Mouse (Mus musculus) testis, adult 2 months (tissue): ENCODE measurements around the gene Pwp2. TPM values are rescaled to one million over a fixed set of nuclear protein-coding genes. Genes with fewer than 3 reads are reported as not detected.

Source experiments
- H3K27ac ChIP-seq: fragments of 200-500 bp; 2 replicates; pipeline ENCODE4 v1.5.1; 2012; ENCODE audit warnings: low read depth, low read length; ENCODE audit not compliant: control insufficient read depth, insufficient read depth
- H3K27me3 ChIP-seq: fragments of 200-500 bp; 2 replicates; pipeline ENCODE4 v1.6.1; 2012; ENCODE audit warnings: mild to moderate bottlenecking, low read length, moderate library complexity; ENCODE audit not compliant: control insufficient read depth, insufficient read depth
- H3K36me3 ChIP-seq: fragments of 200-500 bp; 2 replicates; pipeline ENCODE4 v1.6.1; 2012; ENCODE audit warnings: mild to moderate bottlenecking, low read length; ENCODE audit not compliant: control insufficient read depth, insufficient read depth
- H3K4me1 ChIP-seq: fragments of 200-500 bp; 2 replicates; pipeline ENCODE4 v1.6.1; 2012; ENCODE audit warnings: low read length; ENCODE audit not compliant: control insufficient read depth, insufficient read depth
- H3K4me3 ChIP-seq: fragments of 200-500 bp; 2 replicates; pipeline ENCODE4 v1.5.1; 2012; ENCODE audit warnings: low read depth, mild to moderate bottlenecking, low read length, moderate library complexity, mixed read lengths; ENCODE audit not compliant: control insufficient read depth
- CTCF ChIP-seq: fragments of 200-500 bp; IDR thresholded peaks from 2 replicates; pipeline ENCODE4 v1.5.1; 2012; ENCODE audit warnings: low read depth, mild to moderate bottlenecking, inconsistent platforms, low read length, moderate library complexity; ENCODE audit not compliant: control insufficient read depth, insufficient read depth, insufficient replicate concordance
- POLR2A ChIP-seq: fragments of 200-500 bp; IDR thresholded peaks from 2 replicates; pipeline ENCODE4 v1.6.1; 2012; ENCODE audit warnings: low read depth, mild to moderate bottlenecking, inconsistent platforms, low read length, moderate library complexity; ENCODE audit not compliant: control insufficient read depth
- polyA plus RNA-seq: library from polyadenylated mRNA; depleted of rRNA; stranded (reverse); fragments of >200 nt; gene quantifications from 2 replicates; pipeline ENCODE4 v1.2.3, GENCODE M21; 2012

The Pwp2 gene
- polyA plus RNA-seq, 1 experiment, result 5.8 TPM

GRCm38 (mm10) chr10:78139572-78140250 lies 45.2 kb downstream of the Pwp2 start:
- Histone ChIP-seq H3K36me3 (no peaks in the 10 kb centered on the region), H3K4me3 (no peak overlapping the region), H3K27me3 (no peaks in the 10 kb centered on the region), H3K4me1 (peaks cover 12% of the 10 kb centered on the region), H3K27ac (no peak overlapping the region)
- TF ChIP-seq CTCF, result no peak
- TF ChIP-seq POLR2A, result no peak

DNA sequence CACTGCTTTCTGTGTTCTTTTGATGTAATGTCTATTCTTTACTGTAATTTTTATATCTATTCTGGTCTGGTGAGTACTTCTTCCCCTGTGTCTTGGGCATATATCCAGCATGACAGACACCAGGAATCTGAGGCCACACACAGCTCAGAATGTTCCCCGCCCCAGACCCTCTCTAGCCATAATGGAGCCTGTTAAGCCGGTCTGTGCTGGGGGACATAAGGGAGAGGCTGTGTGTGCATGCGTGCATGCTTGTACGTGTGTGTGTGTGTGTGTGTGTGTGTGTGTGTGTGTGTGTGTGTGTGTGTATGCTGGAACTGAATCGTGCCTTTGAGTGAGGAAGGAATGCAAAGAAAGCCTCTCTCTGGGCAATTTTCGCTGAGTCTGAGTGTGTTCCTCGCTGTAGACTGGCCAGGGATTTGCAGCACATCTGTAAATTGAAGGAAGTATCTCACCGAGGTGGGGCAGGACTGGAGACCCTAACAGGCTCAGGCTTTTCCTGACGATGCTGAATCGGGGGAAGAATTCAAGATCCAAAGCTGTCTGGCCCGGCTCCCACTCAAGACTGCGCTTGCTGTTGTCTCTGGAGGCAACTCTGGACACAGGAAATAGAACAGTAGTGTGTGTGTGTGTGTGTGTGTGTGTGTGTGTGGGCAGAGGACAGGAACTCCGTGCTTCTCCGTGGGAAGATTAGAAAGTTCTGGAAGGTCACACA lies 46.0 kb downstream of the Pwp2 start:
- H3K27ac ChIP-seq, result peak overlapping the region; percentile 62

DNA sequence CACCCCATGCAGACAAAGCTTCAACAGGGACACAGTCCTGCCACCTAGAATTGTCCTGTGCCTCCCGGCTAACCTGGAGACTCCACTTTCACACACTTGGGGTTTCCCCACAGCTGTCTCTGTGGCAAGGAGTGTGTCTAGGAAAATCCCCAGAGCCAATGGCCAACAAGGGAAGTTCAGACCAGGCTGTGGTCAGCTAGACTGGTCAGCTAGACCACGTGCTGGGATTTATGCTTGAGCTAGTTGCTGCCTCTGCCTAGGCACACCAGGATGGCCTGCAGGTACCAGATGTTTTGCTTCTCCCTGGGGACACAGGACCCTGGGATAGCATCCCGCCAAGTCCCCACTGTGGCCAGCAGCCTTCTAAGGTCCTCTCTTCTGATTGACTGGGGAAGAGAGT lies 47.8 kb downstream of the Pwp2 start:
- peaks cover 18% of the 10 kb centered on the region for H3K4me1 ChIP-seq
- H3K27ac ChIP-seq, result no peak overlapping the region
- TF ChIP-seq POLR2A (no peak), CTCF (no peak)
- peak overlapping the region; percentile 51 for H3K4me3 ChIP-seq
- no peaks in the 10 kb centered on the region for H3K27me3 ChIP-seq
- no peaks in the 10 kb centered on the region for H3K36me3 ChIP-seq

More for the DNA sequence above, 46.0 kb downstream of the Pwp2 start:
- H3K27me3 ChIP-seq, result no peaks in the 10 kb centered on the region
- no peak for TF ChIP-seq POLR2A
- TF ChIP-seq CTCF, result no peak
- H3K4me1 ChIP-seq, result peaks cover 18% of the 10 kb centered on the region
- no peaks in the 10 kb centered on the region for H3K36me3 ChIP-seq
- no peak overlapping the region for H3K4me3 ChIP-seq

DNA sequence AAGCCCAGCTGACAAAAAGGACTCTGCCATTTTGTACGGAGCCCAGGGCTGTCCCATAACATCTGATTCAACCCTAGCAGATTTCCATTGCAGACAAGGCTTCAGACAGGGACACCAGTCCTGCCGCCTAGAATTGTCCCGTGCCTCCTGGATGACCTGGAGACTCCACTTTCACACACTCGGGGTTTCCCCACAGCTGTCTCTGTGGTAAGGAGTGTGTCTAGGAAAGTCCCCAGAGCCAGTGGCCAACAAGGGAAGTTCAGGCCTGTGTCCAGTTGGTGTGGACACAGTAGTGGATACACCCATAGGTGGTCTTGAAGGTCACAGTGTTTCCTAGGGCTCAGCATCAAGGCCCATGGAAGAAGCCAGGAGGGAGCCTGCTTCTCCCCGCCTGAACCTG lies 49.0 kb downstream of the Pwp2 start:
- Histone ChIP-seq H3K36me3 (no peaks in the 10 kb centered on the region), H3K27ac (no peak overlapping the region), H3K4me1 (peaks cover 18% of the 10 kb centered on the region), H3K4me3 (no peak overlapping the region), H3K27me3 (no peaks in the 10 kb centered on the region)
- TF ChIP-seq POLR2A (no peak), CTCF (no peak)

DNA sequence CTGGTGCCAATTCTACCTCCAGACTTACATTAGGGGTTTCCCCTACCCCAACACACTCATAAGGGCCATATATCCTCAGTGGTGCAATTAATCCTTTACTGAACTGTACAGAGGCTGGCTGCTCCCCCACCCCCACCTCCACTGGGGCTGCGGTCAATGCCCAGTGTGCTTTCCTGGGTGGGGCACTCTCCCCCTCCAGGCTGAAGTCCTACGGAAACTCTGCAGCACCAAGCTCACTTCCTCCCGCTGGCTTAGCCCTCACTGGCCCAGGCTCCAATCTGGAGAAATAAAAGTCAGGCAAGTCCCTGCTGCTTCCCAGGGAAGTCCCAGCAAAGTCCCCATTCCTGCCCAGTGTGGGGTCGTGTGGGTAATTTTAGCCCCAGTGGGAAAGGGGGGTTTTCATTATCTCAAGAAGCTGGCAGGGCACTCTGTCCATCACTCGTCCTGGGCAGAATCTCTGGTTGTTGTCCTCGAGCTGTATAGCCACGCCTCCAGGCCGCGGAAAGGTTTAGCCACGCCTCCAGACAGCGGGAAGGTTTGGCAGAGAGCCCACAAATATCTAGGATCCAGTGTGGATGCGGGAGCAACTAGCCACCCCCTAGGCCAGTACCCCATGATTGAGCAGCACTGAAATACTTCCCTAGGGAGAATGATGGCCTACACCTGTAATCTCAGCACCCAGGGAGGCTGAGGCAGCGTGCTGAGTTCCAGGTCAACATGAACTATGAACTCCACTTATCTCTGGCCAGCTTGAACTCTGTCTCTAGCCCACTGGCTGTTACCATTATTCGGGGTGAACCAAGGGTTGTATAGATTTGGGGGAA lies 49.8 kb downstream of the Pwp2 start:
- Histone ChIP-seq H3K27ac (no peak overlapping the region), H3K27me3 (no peaks in the 10 kb centered on the region), H3K4me3 (no peak overlapping the region; the same call in 1 of the 2 replicates), H3K36me3 (no peaks in the 10 kb centered on the region), H3K4me1 (peaks cover 18% of the 10 kb centered on the region)
- TF ChIP-seq CTCF (no peak), POLR2A (no peak)

GRCm38 (mm10) chr10:78134400-78134799 lies 50.5 kb downstream of the Pwp2 start:
- Histone ChIP-seq H3K27ac (no peak overlapping the region), H3K36me3 (no peaks in the 10 kb centered on the region), H3K4me3 (no peak overlapping the region), H3K4me1 (peaks cover 22% of the 10 kb centered on the region), H3K27me3 (no peaks in the 10 kb centered on the region)
- TF ChIP-seq CTCF (no peak), POLR2A (no peak)

DNA sequence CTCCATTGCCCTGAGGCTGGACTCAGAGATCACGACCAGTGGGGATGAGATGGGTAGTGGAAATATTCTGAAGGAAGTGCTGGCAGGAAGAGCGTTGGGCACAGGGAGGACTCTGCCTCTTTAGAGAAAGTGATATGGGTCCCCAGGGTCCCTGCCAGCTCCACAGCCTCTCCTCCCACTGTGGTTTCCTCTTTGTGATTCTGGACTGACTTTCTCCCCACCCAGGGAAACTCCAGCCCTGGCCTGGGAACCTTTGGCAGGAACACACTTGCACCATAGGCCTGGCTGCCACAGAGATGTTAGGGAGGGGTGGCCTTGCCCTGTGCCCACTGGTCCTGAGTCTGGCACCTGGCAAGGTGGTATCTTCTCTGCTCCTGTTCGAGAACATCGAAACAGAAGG lies 55.0 kb downstream of the Pwp2 start:
- TF ChIP-seq CTCF (no peak), POLR2A (no peak)
- Histone ChIP-seq H3K36me3 (no peaks in the 10 kb centered on the region), H3K4me1 (peaks cover 12% of the 10 kb centered on the region), H3K27ac (peak overlapping the region; percentile 54; the same call in 1 of the 2 replicates), H3K27me3 (no peaks in the 10 kb centered on the region), H3K4me3 (no peak overlapping the region)
